Mouse (Mus musculus) heart, embryonic 13.5 days (tissue): Measurements from ENCODE around the gene Itch. TPM values are rescaled to one million over a fixed set of nuclear protein-coding genes. Genes with fewer than 3 reads are reported as not detected.
"Not testable (repeated sequence)": the region's sequence is repeated elsewhere in the genome, so short reads cannot be mapped to it uniquely, and the experiment has no call there.

Experiments
- ATAC-seq: fragments of 200-750 bp; cut with Nextera tagmentation; 2 replicates; pipeline ENCODE4 v1.8.0; 2017; ENCODE audit warnings: moderate TSS enrichment; ENCODE audit not compliant: insufficient number of reproducible peaks, low FRiP score, low TSS enrichment; ENCODE audit errors: extremely low read depth
- H3K27ac ChIP-seq: fragments of 300-500 bp; sonication (generic); replicated peaks from 2 replicates; pipeline ENCODE4 v1.5.1; 2015; ENCODE audit warnings: moderate library complexity, mild to moderate bottlenecking, inconsistent platforms
- H3K27me3 ChIP-seq: fragments of 300-500 bp; sonication (generic); replicated peaks from 2 replicates; pipeline ENCODE4 v1.6.1; 2015; ENCODE audit warnings: mild to moderate bottlenecking, inconsistent platforms
- H3K36me3 ChIP-seq: fragments of 300-500 bp; sonication (generic); 2 replicates; pipeline ENCODE4 v1.6.1; 2015; ENCODE audit warnings: mild to moderate bottlenecking, inconsistent platforms
- H3K4me1 ChIP-seq: fragments of 300-500 bp; sonication (generic); 2 replicates; pipeline ENCODE4 v1.6.1; 2015; ENCODE audit warnings: inconsistent platforms
- H3K4me2 ChIP-seq: fragments of 300-500 bp; sonication (generic); 2 replicates; pipeline ENCODE4 v1.6.1; 2015; ENCODE audit warnings: inconsistent platforms, mild to moderate bottlenecking, moderate library complexity
- H3K4me3 ChIP-seq: fragments of 300-500 bp; sonication (generic); 2 replicates; pipeline ENCODE4 v1.5.1; 2015; ENCODE audit warnings: moderate library complexity, mild to moderate bottlenecking, inconsistent platforms
- H3K9ac ChIP-seq: fragments of 300-500 bp; sonication (generic); 2 replicates; pipeline ENCODE4 v1.6.1; 2015; ENCODE audit warnings: inconsistent platforms, mild to moderate bottlenecking, moderate library complexity
- H3K9me3 ChIP-seq: fragments of 300-500 bp; sonication (generic); 2 replicates; pipeline ENCODE4 v1.6.1; 2016; ENCODE audit warnings: inconsistent platforms
- WGBS: fragments of 180-500 bp; shearing (Covaris S2); methylation state at CpG from one replicate; pipeline ENCODE4 v1.1.7; 2015; ENCODE audit warnings: mixed read lengths; 5-methylcytosine and 5-hydroxymethylcytosine counted together
- polyA plus RNA-seq: library from polyadenylated mRNA; unstranded; fragments of >200 nt; fragmentation: Nextera tagmentation; extraction: Ambion mirVana; gene quantifications from 2 replicates; pipeline ENCODE4 v1.2.1, GENCODE M21; 2015

The Itch gene
- polyA plus RNA-seq, 1 experiment from 2014 or later: 34.3 TPM

GRCm38 (mm10) chr2:155100796-155101259 lies 32.5 kb upstream of the Itch start:
- Histone ChIP-seq H3K9me3 (no peaks in the 10 kb centered on the region), H3K27ac (no peak overlapping the region), H3K27me3 (no peaks in the 10 kb centered on the region), H3K4me3 (no peak overlapping the region), H3K4me2 (no peak overlapping the region), H3K9ac (no peak overlapping the region), H3K4me1 (peaks cover 16% of the 10 kb centered on the region), H3K36me3 (no peaks in the 10 kb centered on the region)
- WGBS: 71% methylated on average over 3 of the region's 3 CpGs
- ATAC-seq: no peak

- no peak overlapping the region for H3K27ac ChIP-seq
- 58% methylated on average over 6 of the region's 6 CpGs for WGBS
- H3K9ac ChIP-seq: no peak overlapping the region
- H3K36me3 ChIP-seq: no peaks in the 10 kb centered on the region
- peaks cover 16% of the 10 kb centered on the region for H3K4me1 ChIP-seq
- no peaks in the 10 kb centered on the region for H3K27me3 ChIP-seq
- ATAC-seq: no peak
- H3K4me2 ChIP-seq: no peak overlapping the region
- no peak overlapping the region for H3K4me3 ChIP-seq
- no peaks in the 10 kb centered on the region for H3K9me3 ChIP-seq
These were observed 31.5 kb upstream of the Itch start for GRCm38 (mm10) chr2:155101761-155102181.

GRCm38 (mm10) chr2:155103607-155104006 lies 29.7 kb upstream of the Itch start:
- no peak for ATAC-seq
- Histone ChIP-seq H3K27me3 (no peaks in the 10 kb centered on the region), H3K9me3 (no peaks in the 10 kb centered on the region), H3K4me1 (peaks cover 16% of the 10 kb centered on the region), H3K4me3 (no peak overlapping the region), H3K36me3 (no peaks in the 10 kb centered on the region), H3K4me2 (no peak overlapping the region), H3K27ac (no peak overlapping the region), H3K9ac (no peak overlapping the region)
- WGBS: 58% methylated on average over 6 of the region's 6 CpGs

- not testable (repeated sequence) for H3K36me3 ChIP-seq, H3K27ac ChIP-seq, H3K4me1 ChIP-seq, ATAC-seq, H3K9me3 ChIP-seq, H3K9ac ChIP-seq, H3K4me2 ChIP-seq, H3K27me3 ChIP-seq, H3K4me3 ChIP-seq
- 76% methylated on average over 9 of the region's 9 CpGs for WGBS
These were observed 26.0 kb upstream of the Itch start for GRCm38 (mm10) chr2:155107276-155107675.

GRCm38 (mm10) chr2:155115216-155115830 lies 18.0 kb upstream of the Itch start:
- Histone ChIP-seq H3K4me2 (no peak overlapping the region), H3K9me3 (0 out of 2 replicates have a peak, but pooled peaks cover 7% of the 10 kb centered on the region), H3K27me3 (no peaks in the 10 kb centered on the region), H3K27ac (no peak overlapping the region), H3K36me3 (no peaks in the 10 kb centered on the region), H3K4me3 (no peak overlapping the region), H3K9ac (no peak overlapping the region), H3K4me1 (no peaks in the 10 kb centered on the region)
- no peak for ATAC-seq
- 48% methylated on average over 7 of the region's 7 CpGs for whole genome bisulfite sequencing

- Histone ChIP-seq H3K4me3 (peak overlapping the region; percentile 97), H3K36me3 (peaks cover 14% of the 10 kb centered on the region), H3K4me1 (peaks cover 32% of the 10 kb centered on the region), H3K9ac (peak overlapping the region; percentile 98), H3K9me3 (no peaks in the 10 kb centered on the region), H3K4me2 (peak overlapping the region; percentile 83), H3K27ac (peak overlapping the region; percentile 85), H3K27me3 (no peaks in the 10 kb centered on the region)
- no peak; the same call in 1 of the 2 replicates for ATAC-seq
- 3% methylated on average over 18 of the region's 18 CpGs for whole genome bisulfite sequencing
These were observed 910 bp downstream of the Itch start for GRCm38 (mm10) chr2:155133977-155134860.

GRCm38 (mm10) chr2:155135092-155135491 lies 1.8 kb downstream of the Itch start:
- peak overlapping the region; percentile 83 for H3K4me2 ChIP-seq
- peaks cover 32% of the 10 kb centered on the region for H3K4me1 ChIP-seq
- H3K36me3 ChIP-seq: peaks cover 23% of the 10 kb centered on the region
- H3K27ac ChIP-seq: 0 out of 2 replicates have a peak overlapping the region, but pooled peaks have one; percentile 12
- H3K27me3 ChIP-seq: no peaks in the 10 kb centered on the region
- H3K4me3 ChIP-seq: peak overlapping the region; percentile 22; the same call in 1 of the 2 replicates
- ATAC-seq: no peak
- H3K9me3 ChIP-seq: no peaks in the 10 kb centered on the region
- 47% methylated on average over 4 of the region's 4 CpGs for WGBS
- peak overlapping the region; percentile 47; the same call in 1 of the 2 replicates for H3K9ac ChIP-seq

GRCm38 (mm10) chr2:155135534-155135933 lies 2.2 kb downstream of the Itch start:
- no peak for ATAC-seq
- H3K9ac ChIP-seq: peak overlapping the region; percentile 47; the same call in 1 of the 2 replicates
- H3K4me3 ChIP-seq: peak overlapping the region; percentile 22; the same call in 1 of the 2 replicates
- no peaks in the 10 kb centered on the region for H3K27me3 ChIP-seq
- no peaks in the 10 kb centered on the region for H3K9me3 ChIP-seq
- 74% methylated on average over 1 of the region's 1 CpGs for WGBS
- 0 out of 2 replicates have a peak overlapping the region, but pooled peaks have one; percentile 12 for H3K27ac ChIP-seq
- H3K36me3 ChIP-seq: peaks cover 27% of the 10 kb centered on the region
- peak overlapping the region; percentile 83 for H3K4me2 ChIP-seq
- peaks cover 32% of the 10 kb centered on the region for H3K4me1 ChIP-seq

- Histone ChIP-seq H3K36me3 (peaks cover 79% of the 10 kb centered on the region), H3K27me3 (no peaks in the 10 kb centered on the region), H3K9ac (no peak overlapping the region), H3K9me3 (no peaks in the 10 kb centered on the region), H3K27ac (no peak overlapping the region), H3K4me3 (no peak overlapping the region), H3K4me2 (no peak overlapping the region), H3K4me1 (peaks cover 18% of the 10 kb centered on the region)
- WGBS: 89% methylated on average over 5 of the region's 5 CpGs
- ATAC-seq: no peak
These were observed 7.7 kb downstream of the Itch start for GRCm38 (mm10) chr2:155140986-155141385.

GRCm38 (mm10) chr2:155142025-155142555 lies 8.8 kb downstream of the Itch start:
- Histone ChIP-seq H3K9me3 (no peaks in the 10 kb centered on the region), H3K4me2 (no peak overlapping the region), H3K27me3 (no peaks in the 10 kb centered on the region), H3K9ac (no peak overlapping the region), H3K4me1 (peaks cover 7% of the 10 kb centered on the region), H3K27ac (no peak overlapping the region), H3K4me3 (no peak overlapping the region), H3K36me3 (peaks cover 89% of the 10 kb centered on the region)
- no peak for ATAC-seq

GRCm38 (mm10) chr2:155149296-155149695 lies 16.0 kb downstream of the Itch start:
- not testable (repeated sequence) for H3K27ac ChIP-seq, H3K4me3 ChIP-seq, H3K9ac ChIP-seq, H3K4me1 ChIP-seq, ATAC-seq, H3K9me3 ChIP-seq, H3K4me2 ChIP-seq, H3K27me3 ChIP-seq
- peaks cover 54% of the 10 kb centered on the region for H3K36me3 ChIP-seq
